Mouse (Mus musculus): ENCODE data around the gene Ndufb7. TPM values are rescaled to one million over a fixed set of nuclear protein-coding genes. Genes with fewer than 3 reads are reported as not detected.

Ndufb7 gene
- 219 TPM for polyA plus RNA-seq (2014; fragmentation: Illumina TruSeq; extraction: RNeasy Lipid Tissue Mini Kit (QIAGEN cat#74804); ENCODE audit: low read depth, low replicate concordance)

GRCm38 (mm10) chr8:83566469-83567395 is at the start of gene Ndufb7:
Ndufb7 (plus strand) TSS chr8:83566671.

GRCm38 (mm10) chr8:83535736-83536135 is 30.7 kb upstream of the Ndufb7 start, which contains the start of gene Olfr370:
Olfr370 (plus strand) TSS chr8:83535780.

GRCm38 (mm10) chr8:83607661-83608397 is 41.4 kb downstream of the Ndufb7 start, which contains the start of the genes Tecr and Dnajb1:
Tecr (minus strand) TSS chr8:83607971.
Dnajb1 (plus strand) TSS chr8:83608193.

Other genes starting within 250 kb of the Ndufb7 start
- gene Elmod2, start 234.2 kb upstream of the Ndufb7 start, polyA plus RNA-seq (2014; fragmentation: Illumina TruSeq; extraction: RNeasy Lipid Tissue Mini Kit (QIAGEN cat#74804); ENCODE audit: low read depth, low replicate concordance): 14.5 TPM
- 1.8 TPM for gene Mgat4d, start 218.2 kb upstream of the Ndufb7 start, polyA plus RNA-seq (2014; fragmentation: Illumina TruSeq; extraction: RNeasy Lipid Tissue Mini Kit (QIAGEN cat#74804); ENCODE audit: low read depth, low replicate concordance)
- gene Clgn, start 176.8 kb upstream of the Ndufb7 start, polyA plus RNA-seq (2014; fragmentation: Illumina TruSeq; extraction: RNeasy Lipid Tissue Mini Kit (QIAGEN cat#74804); ENCODE audit: low read depth, low replicate concordance): 10.1 TPM
- gene Scoc, start 108.3 kb upstream of the Ndufb7 start, polyA plus RNA-seq (2014; fragmentation: Illumina TruSeq; extraction: RNeasy Lipid Tissue Mini Kit (QIAGEN cat#74804); ENCODE audit: low read depth, low replicate concordance): 64.7 TPM
- gene Olfr370, start 30.9 kb upstream of the Ndufb7 start, polyA plus RNA-seq (2014; fragmentation: Illumina TruSeq; extraction: RNeasy Lipid Tissue Mini Kit (QIAGEN cat#74804); ENCODE audit: low read depth, low replicate concordance): not detected
- 445 TPM for gene Tecr, start 41.3 kb downstream of the Ndufb7 start, polyA plus RNA-seq (2014; fragmentation: Illumina TruSeq; extraction: RNeasy Lipid Tissue Mini Kit (QIAGEN cat#74804); ENCODE audit: low read depth, low replicate concordance)
- gene Dnajb1, start 41.5 kb downstream of the Ndufb7 start, polyA plus RNA-seq (2014; fragmentation: Illumina TruSeq; extraction: RNeasy Lipid Tissue Mini Kit (QIAGEN cat#74804); ENCODE audit: low read depth, low replicate concordance): 32.8 TPM
- gene Gipc1, start 86.0 kb downstream of the Ndufb7 start, polyA plus RNA-seq (2014; fragmentation: Illumina TruSeq; extraction: RNeasy Lipid Tissue Mini Kit (QIAGEN cat#74804); ENCODE audit: low read depth, low replicate concordance): 105 TPM
- 0.66 TPM for gene Ptger1, start 100.0 kb downstream of the Ndufb7 start, polyA plus RNA-seq (2014; fragmentation: Illumina TruSeq; extraction: RNeasy Lipid Tissue Mini Kit (QIAGEN cat#74804); ENCODE audit: low read depth, low replicate concordance)
- 41.0 TPM for gene Pkn1, start 132.5 kb downstream of the Ndufb7 start, polyA plus RNA-seq (2014; fragmentation: Illumina TruSeq; extraction: RNeasy Lipid Tissue Mini Kit (QIAGEN cat#74804); ENCODE audit: low read depth, low replicate concordance)
- gene Ddx39, start 148.5 kb downstream of the Ndufb7 start, polyA plus RNA-seq (2014; fragmentation: Illumina TruSeq; extraction: RNeasy Lipid Tissue Mini Kit (QIAGEN cat#74804); ENCODE audit: low read depth, low replicate concordance): 25.3 TPM
- gene Adgre5, start 174.7 kb downstream of the Ndufb7 start, polyA plus RNA-seq (2014; fragmentation: Illumina TruSeq; extraction: RNeasy Lipid Tissue Mini Kit (QIAGEN cat#74804); ENCODE audit: low read depth, low replicate concordance): 135 TPM

Data from adipose tissue, adult 10 weeks (tissue).